Mouse (Mus musculus) liver, embryonic 14.5 days (tissue): ENCODE data around the gene Peli1.

Experiments
- CTCF ChIP-seq: IDR thresholded peaks from 2 replicates; pipeline ENCODE4 v1.5.1; 2016; ENCODE audit warnings: antibody characterized with exemption, low read depth, control low read depth
- EP300 ChIP-seq: IDR thresholded peaks from 2 replicates; pipeline ENCODE4 v1.6.1; 2016; ENCODE audit warnings: antibody characterized with exemption, low read depth

DNA sequence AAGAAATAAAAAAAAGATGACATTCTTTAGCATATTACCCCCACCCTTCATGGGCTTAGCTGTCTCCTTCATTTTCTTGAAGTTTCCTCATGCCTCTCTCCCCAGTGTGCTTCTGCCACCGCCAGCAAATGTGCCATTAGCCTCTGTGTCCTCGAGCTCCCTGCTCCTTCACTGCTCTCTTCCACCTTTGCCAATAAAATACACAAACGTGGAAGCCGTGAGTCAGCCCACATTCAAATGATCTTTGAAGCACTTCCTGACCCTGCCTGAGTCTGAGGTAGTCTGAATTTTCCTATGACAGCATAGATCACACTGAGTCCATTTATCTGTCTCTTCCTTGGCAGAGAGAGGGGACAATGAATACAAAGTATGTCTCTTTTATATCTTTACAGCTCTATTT, 1.5 kb upstream of the Peli1 start:
- TF ChIP-seq CTCF (no peak), EP300 (no peak)
